Comparison of ENCODE assay signal across 8 mouse cellular contexts in the genomic region with DNA sequence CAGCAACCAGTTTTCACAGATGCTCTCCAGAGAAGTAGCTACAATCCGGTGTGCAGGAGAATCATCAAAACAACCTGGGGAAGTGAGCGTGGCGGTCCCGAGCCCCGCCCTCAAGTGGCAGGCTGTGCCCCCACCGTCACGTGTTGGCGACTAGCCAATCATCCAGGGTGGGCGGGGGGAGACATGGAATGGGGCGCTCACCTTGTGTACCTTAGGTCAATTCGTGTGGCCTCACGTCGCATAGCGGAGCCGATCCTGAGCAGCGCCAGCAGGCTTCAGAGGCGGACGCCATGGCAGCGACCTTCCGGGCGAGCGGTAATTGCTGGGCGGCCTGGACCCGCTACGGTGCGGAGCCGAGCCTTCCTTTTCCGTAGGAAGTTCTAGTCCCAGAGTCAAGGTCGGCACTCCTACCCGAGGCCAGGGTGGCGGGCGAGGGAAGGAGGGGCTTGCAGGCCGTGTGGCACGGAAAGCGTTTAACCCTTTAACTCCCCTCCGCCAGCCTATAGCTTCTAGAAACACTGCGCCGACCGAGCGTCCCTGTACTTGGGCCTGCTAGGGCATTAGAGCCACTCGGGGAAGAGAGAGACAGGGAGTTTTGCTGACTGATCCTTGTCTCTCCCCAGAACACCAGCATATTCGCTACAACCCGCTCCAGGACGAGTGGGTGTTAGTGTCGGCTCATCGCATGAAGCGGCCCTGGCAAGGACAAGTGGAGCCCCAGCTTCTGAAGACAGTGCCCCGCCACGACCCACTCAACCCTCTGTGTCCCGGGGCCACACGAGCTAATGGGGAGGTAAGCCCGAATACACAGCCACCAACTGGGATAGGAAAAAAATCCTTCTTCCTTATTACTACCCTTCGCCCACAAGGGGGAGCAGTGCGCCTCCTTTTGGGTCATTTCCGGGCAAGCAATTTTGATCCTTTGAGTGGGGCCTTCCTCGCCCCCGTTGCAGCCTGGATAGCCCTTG. TPM values are rescaled to one million over a fixed set of nuclear protein-coding genes. Genes with fewer than 3 reads are reported as not detected.
DNase-seq lines count a peak whose midpoint lies in the region; ATAC-seq and TF ChIP-seq lines count a peak whose summit lies in the region.

TSS of gene Sigmar1 (minus strand) at position 820 of the 968 bp plus-strand sequence.

- under 1% methylated on average over 55 of the region's 57 CpGs for WGBS in hindbrain, embryonic 16.5 days

- DNase-seq in WW6 (ENCODE audit: low read depth, low spot score), result peak; percentile 86
- DNase-seq in cerebellum, postnatal 4 days (ENCODE audit: low spot score in 2 of 2), result peak; percentile 59 to 80
- DNase-seq in gastrocnemius, adult 2 months, result peak; percentile 87
- DNase-seq in left cerebral cortex, adult 18-20 months (ENCODE audit: low spot score in 2 of 2), result peak; percentile 79 to 82
- DNase-seq in lung, postnatal 4 days, result peak; percentile 90
- DNase-seq in retina, postnatal 1 day, result peak; percentile 88
- DNase-seq in thymus, postnatal 4 days, result peak; percentile 95

- peak; percentile 88; the same call in 1 of the 2 replicates for TF ChIP-seq CTCF in gastrocnemius, adult 2 months (IDR thresholded peaks at IDR 0.05)

- H3K4me1 ChIP-seq in hindbrain, embryonic 16.5 days (ENCODE audit: control insufficient read depth, insufficient read depth, low read depth, low read length), result peaks cover 21% of the 10 kb centered on the region

- ATAC-seq in hindbrain, embryonic 16.5 days, result peak; percentile 81

- no peaks in the 10 kb centered on the region for H3K9me3 ChIP-seq in hindbrain, embryonic 16.5 days (ENCODE audit: control insufficient read depth, low read length)

- H3K27ac ChIP-seq in gastrocnemius, adult 2 months, result peak within 1 kb of the TSS; percentile 97
- peak within 1 kb of the TSS; percentile 83 for H3K27ac ChIP-seq in hindbrain, embryonic 16.5 days (ENCODE audit: low read depth, low read length)

- H3K4me3 ChIP-seq in gastrocnemius, adult 2 months, result peak within 1 kb of the TSS; percentile 92
- H3K4me3 ChIP-seq in hindbrain, embryonic 16.5 days (ENCODE audit: low read length), result peak within 1 kb of the TSS; percentile 66

- H3K4me2 ChIP-seq in hindbrain, embryonic 16.5 days (ENCODE audit: low read length), result peak within 1 kb of the TSS; percentile 80

- no peaks in the 10 kb centered on the region for H3K27me3 ChIP-seq in hindbrain, embryonic 16.5 days (replicated peaks; ENCODE audit: control insufficient read depth, insufficient read depth, low read length)

- intact Hi-C loops in gastrocnemius, adult 2 months (cut with DNase I), result loop anchor here (10.0 kb wide), 1 partner anchor 1199 kb away; no protein-coding TSS in a partner anchor

- no peaks in the 10 kb centered on the region for H3K36me3 ChIP-seq in hindbrain, embryonic 16.5 days (ENCODE audit: control insufficient read depth, insufficient read depth, low read length)

- H3K9ac ChIP-seq in hindbrain, embryonic 16.5 days (ENCODE audit: low read depth, low read length), result peak within 1 kb of the TSS; percentile 77

RNA-seq across cellular contexts. Expression of gene Sigmar1, which starts in this region (rescaled TPM):
- 10 to 100 TPM in 1 of 2 experiments, 1 to 10 TPM in 1; 8.2 to 13.3 TPM for total RNA-seq in gastrocnemius, adult 2 months (2021)
- polyA plus RNA-seq in hindbrain, embryonic 16.5 days (2015; fragmentation: Nextera tagmentation; extraction: Ambion mirVana), result 86.8 and 96.3 TPM in 2 replicates
- 10 to 100 TPM; 49.5 to 58.6 TPM for total RNA-seq in left cerebral cortex, adult 18-20 months (2021)

Comparison
In these comparisons a context has a peak if more than half of its experiments do, and no peak if none do; other contexts are left out.
1. Peak in every context shown above with its lines: DNase-seq, ATAC-seq, H3K4me3 ChIP-seq and H3K27ac ChIP-seq.